Mouse (Mus musculus): ENCODE results near the gene Vsx1. TPM values are rescaled to one million over a fixed set of nuclear protein-coding genes. Genes with fewer than 3 reads are reported as not detected.
A peak's percentile ranks its signal among the peaks of the same experiment; 100 is the strongest.

Vsx1 gene
- total and polyA plus RNA-seq, 3 experiments = not detected

- TF ChIP-seq MEF2A (IDR thresholded peaks at IDR 0.05; ENCODE audit: borderline replicate concordance, low read depth, low read length) (no peak), MAX (IDR thresholded peaks at IDR 0.05; ENCODE audit: low read length) (no peak), CHD2 (IDR thresholded peaks at IDR 0.05; ENCODE audit: low read length) (no peak), NELFE (IDR thresholded peaks at IDR 0.05; ENCODE audit: low read depth, low read length) (no peak; the same call in 1 of the 2 replicates), PAX5 (IDR thresholded peaks at IDR 0.05; ENCODE audit: low read length) (no peak)
These were observed 10.8 kb downstream of the Vsx1 start (continued) for GRCm38 (mm10) chr2:150678392-150678791.

GRCm38 (mm10) chr2:150675525-150675924 is 13.6 kb downstream of the Vsx1 start:
- dilution Hi-C loops (cut with MboI; ENCODE audit: extremely low pct_ligation_motif_present, extremely low pct_unique_long_range_greater_than_20kb, low sequenced_read_pairs) = no loop called here
- Histone ChIP-seq H3K4me1 (ENCODE audit: control insufficient read depth in 1 of 2, insufficient read depth in 2 of 2) (peaks cover 8 to 47% of the 10 kb centered on the region in 2 experiments), H3K9me3 (replicated peaks; ENCODE audit: low read length) (no peaks in the 10 kb centered on the region), H3K27me3 (replicated peaks) (no peaks in the 10 kb centered on the region), H3K4me3 (replicated peaks in 1 of 3; ENCODE audit: low read depth in 2 of 3, low read length in 2 of 3, poor library complexity in 1 of 3) (no peak overlapping the region), H3K4me2 (ENCODE audit: insufficient read depth, low read depth, poor library complexity, severe bottlenecking) (peak overlapping the region; percentile 24; the same call in 1 of the 2 replicates), H3K9ac (ENCODE audit: insufficient read depth, low read depth) (no peak overlapping the region), H3K79me2 (replicated peaks; ENCODE audit: control insufficient read depth, extremely low read depth, insufficient read depth, poor library complexity, severe bottlenecking) (no peaks in the 10 kb centered on the region), H3K36me3 (replicated peaks in 1 of 2; ENCODE audit: control insufficient read depth in 1 of 2, insufficient read depth in 1 of 2, low read length in 1 of 2) (no peaks in the 10 kb centered on the region), H3K27ac (ENCODE audit: insufficient read depth, low read depth) (no peak overlapping the region)
- no peak for TF ChIP-seq ZC3H11A (IDR thresholded peaks at IDR 0.05; ENCODE audit: low read depth, low read length)
- peak in 1 of 2 experiments; percentile 54; a peak in 2 of 4 replicates for TF ChIP-seq CTCF (conservative IDR thresholded peaks at IDR 0.05 in 1 of 2, IDR thresholded peaks at IDR 0.05 in 1 of 2; ENCODE audit: low read depth in 2 of 2, low read length in 2 of 2)
- TF ChIP-seq MYC (IDR thresholded peaks at IDR 0.05; ENCODE audit: low read depth, low read length) = peak; percentile 34; the same call in 1 of the 2 replicates
- TF ChIP-seq NELFE (IDR thresholded peaks at IDR 0.05; ENCODE audit: low read depth, low read length) = no peak
- no peak for TF ChIP-seq ELF1 (IDR thresholded peaks at IDR 0.05; ENCODE audit: low read depth, low read length)
- no peak for TF ChIP-seq MEF2A (IDR thresholded peaks at IDR 0.05; ENCODE audit: borderline replicate concordance, low read depth, low read length)
- TF ChIP-seq RAD21 (IDR thresholded peaks at IDR 0.05; ENCODE audit: low read depth, low read length) = peak; percentile 11
- TF ChIP-seq BHLHE40 (IDR thresholded peaks at IDR 0.05; ENCODE audit: low read depth, low read length) = no peak
- TF ChIP-seq SMC3 (IDR thresholded peaks at IDR 0.05; ENCODE audit: low read depth, low read length) = peak; percentile 40
- no peak for TF ChIP-seq UBTF (IDR thresholded peaks at IDR 0.05; ENCODE audit: low read depth, low read length)
- in situ Hi-C loops (cut with MboI; ENCODE audit: low pct_ligation_motif_present, low pct_unique_long_range_greater_than_20kb, low sequenced_read_pairs) = no loop called here
- DNase-seq (ENCODE audit: extremely low read depth) = peak; percentile 31

- H3K9me3 ChIP-seq (replicated peaks; ENCODE audit: low read length) = no peaks in the 10 kb centered on the region
- H3K36me3 ChIP-seq (replicated peaks in 1 of 2; ENCODE audit: control insufficient read depth in 1 of 2, insufficient read depth in 1 of 2, low read length in 1 of 2) = no peaks in the 10 kb centered on the region
- H3K79me2 ChIP-seq (replicated peaks; ENCODE audit: control insufficient read depth, extremely low read depth, insufficient read depth, poor library complexity, severe bottlenecking) = no peaks in the 10 kb centered on the region
- H3K4me3 ChIP-seq (replicated peaks in 1 of 3; ENCODE audit: low read depth in 2 of 3, low read length in 2 of 3, poor library complexity in 1 of 3) = no peak overlapping the region
- no peak overlapping the region for H3K4me2 ChIP-seq (ENCODE audit: insufficient read depth, low read depth, poor library complexity, severe bottlenecking)
- peak; percentile 90 for DNase-seq (ENCODE audit: extremely low read depth)
- H3K9ac ChIP-seq (ENCODE audit: insufficient read depth, low read depth) = no peak overlapping the region
- H3K27ac ChIP-seq (ENCODE audit: insufficient read depth, low read depth) = no peak overlapping the region
- in situ Hi-C loops (cut with MboI; ENCODE audit: low pct_ligation_motif_present, low pct_unique_long_range_greater_than_20kb, low sequenced_read_pairs) = loop anchor here (5.0 kb wide), 3 partner anchors 68 to 108 kb away; partner anchors contain the start of genes Apmap and Entpd6
- H3K27me3 ChIP-seq (replicated peaks) = no peaks in the 10 kb centered on the region
- H3K4me1 ChIP-seq (ENCODE audit: control insufficient read depth in 1 of 2, insufficient read depth in 2 of 2) = peaks cover 8 to 53% of the 10 kb centered on the region in 2 experiments
- dilution Hi-C loops (cut with MboI; ENCODE audit: extremely low pct_ligation_motif_present, extremely low pct_unique_long_range_greater_than_20kb, low sequenced_read_pairs) = no loop called here
- peak; percentile 98 for TF ChIP-seq SMC3 (IDR thresholded peaks at IDR 0.05; ENCODE audit: low read depth, low read length)
- TF ChIP-seq MAX (IDR thresholded peaks at IDR 0.05; ENCODE audit: low read length) = peak; percentile 68; the same call in 1 of the 2 replicates
- peak; percentile 49; the same call in 1 of the 2 replicates for TF ChIP-seq MYC (IDR thresholded peaks at IDR 0.05; ENCODE audit: low read depth, low read length)
- peak; percentile 19; the same call in 1 of the 2 replicates for TF ChIP-seq EP300 (IDR thresholded peaks at IDR 0.05; ENCODE audit: low read length)
- no peak for TF ChIP-seq PAX5 (IDR thresholded peaks at IDR 0.05; ENCODE audit: low read length)
- peak; percentile 6; the same call in 1 of the 2 replicates for TF ChIP-seq ETS1 (conservative IDR thresholded peaks at IDR 0.05; ENCODE audit: low read depth, low read length)
- TF ChIP-seq TBP (conservative IDR thresholded peaks at IDR 0.05; ENCODE audit: low read depth, low read length) = no peak
- peak; percentile 96 for TF ChIP-seq RAD21 (IDR thresholded peaks at IDR 0.05; ENCODE audit: low read depth, low read length)
- no peak for TF ChIP-seq JUN (IDR thresholded peaks at IDR 0.05; ENCODE audit: insufficient read depth, low read depth, low read length)
- TF ChIP-seq JUND (conservative IDR thresholded peaks at IDR 0.05; ENCODE audit: low read depth, low read length) = 0 out of 2 replicates have a peak, but pooled peaks have one; percentile 25
- TF ChIP-seq MAFK (IDR thresholded peaks at IDR 0.05; ENCODE audit: insufficient replicate concordance, low read length) = no peak
- TF ChIP-seq UBTF (IDR thresholded peaks at IDR 0.05; ENCODE audit: low read depth, low read length) = no peak
- peak; percentile 88 for TF ChIP-seq ZC3H11A (IDR thresholded peaks at IDR 0.05; ENCODE audit: low read depth, low read length)
- TF ChIP-seq POLR2AphosphoS2 (IDR thresholded peaks at IDR 0.05; ENCODE audit: low read depth, low read length) = no peak
- TF ChIP-seq BHLHE40 (IDR thresholded peaks at IDR 0.05; ENCODE audit: low read depth, low read length) = peak; percentile 37
- TF ChIP-seq RCOR1 (conservative IDR thresholded peaks at IDR 0.05; ENCODE audit: low read depth, low read length) = no peak
- no peak for TF ChIP-seq USF2 (conservative IDR thresholded peaks at IDR 0.05; ENCODE audit: low read depth, low read length)
- 0 out of 2 replicates have a peak, but pooled peaks have one; percentile 36 for TF ChIP-seq IRF4 (IDR thresholded peaks at IDR 0.05; ENCODE audit: low read depth, low read length)
- TF ChIP-seq USF1 (IDR thresholded peaks at IDR 0.05; ENCODE audit: low read depth, low read length) = no peak
- peak; percentile 33; the same call in 1 of the 2 replicates for TF ChIP-seq MAZ (IDR thresholded peaks at IDR 0.05; ENCODE audit: low read depth, low read length)
- TF ChIP-seq POLR2A (IDR thresholded peaks at IDR 0.05; ENCODE audit: low read depth, low read length) = no peak
- peak; percentile 62 to 97 for TF ChIP-seq CTCF (conservative IDR thresholded peaks at IDR 0.05 in 1 of 2, IDR thresholded peaks at IDR 0.05 in 1 of 2; ENCODE audit: low read depth in 2 of 2, low read length in 2 of 2)
- peak; percentile 83 for TF ChIP-seq MEF2A (IDR thresholded peaks at IDR 0.05; ENCODE audit: borderline replicate concordance, low read depth, low read length)
- 0 out of 2 replicates have a peak, but pooled peaks have one; percentile 46 for TF ChIP-seq KAT2A (IDR thresholded peaks at IDR 0.05; ENCODE audit: insufficient replicate concordance, low read length)
These were observed 14.3 kb downstream of the Vsx1 start for GRCm38 (mm10) chr2:150674900-150675299.
